Mouse (Mus musculus): Measurements from ENCODE around the gene Oscar. TPM values are rescaled to one million over a fixed set of nuclear protein-coding genes. Genes with fewer than 3 reads are reported as not detected.
"Not testable (repeated sequence)": the region's sequence is repeated elsewhere in the genome, so short reads cannot be mapped to it uniquely, and the experiment has no call there.

The Oscar gene
- polyA plus RNA-seq, 1 experiment: 1.1 TPM

DNA sequence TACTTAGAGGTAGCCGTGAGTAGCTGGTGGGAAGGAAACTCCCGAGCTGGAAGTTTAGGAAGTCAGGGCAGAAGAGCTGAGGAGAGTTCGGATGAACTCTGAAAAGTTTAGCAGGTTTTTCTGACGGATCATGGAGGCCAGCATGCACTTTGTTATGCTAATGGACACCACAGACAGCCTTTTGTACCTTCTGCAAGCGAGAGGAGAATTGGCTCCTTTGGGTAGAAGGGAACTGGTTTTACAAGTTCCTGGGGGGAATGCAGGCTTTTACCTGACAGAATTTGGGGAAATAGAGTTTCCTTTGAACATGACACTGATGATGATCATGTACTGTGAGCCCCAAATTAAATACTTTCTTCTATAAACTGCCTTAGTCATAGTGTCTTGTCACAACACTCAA is 29.7 kb downstream of the Oscar start:
- H3K4me3 ChIP-seq (replicated peaks; ENCODE audit: control insufficient read depth, low read depth, low read length): no peak overlapping the region
- 24% methylated on average over 5 of the region's 5 CpGs for WGBS
- TF ChIP-seq POLR2A (IDR thresholded peaks at IDR 0.05; ENCODE audit: borderline replicate concordance, control insufficient read depth, low read depth, low read length) (no peak), CTCF (IDR thresholded peaks at IDR 0.05; ENCODE audit: control insufficient read depth, insufficient read depth, low read length) (no peak)
- H3K4me1 ChIP-seq (ENCODE audit: control insufficient read depth, insufficient read depth, low read length): no peaks in the 10 kb centered on the region
- no peak overlapping the region for H3K27ac ChIP-seq (ENCODE audit: control insufficient read depth, insufficient read depth, low read depth, low read length, poor library complexity)

DNA sequence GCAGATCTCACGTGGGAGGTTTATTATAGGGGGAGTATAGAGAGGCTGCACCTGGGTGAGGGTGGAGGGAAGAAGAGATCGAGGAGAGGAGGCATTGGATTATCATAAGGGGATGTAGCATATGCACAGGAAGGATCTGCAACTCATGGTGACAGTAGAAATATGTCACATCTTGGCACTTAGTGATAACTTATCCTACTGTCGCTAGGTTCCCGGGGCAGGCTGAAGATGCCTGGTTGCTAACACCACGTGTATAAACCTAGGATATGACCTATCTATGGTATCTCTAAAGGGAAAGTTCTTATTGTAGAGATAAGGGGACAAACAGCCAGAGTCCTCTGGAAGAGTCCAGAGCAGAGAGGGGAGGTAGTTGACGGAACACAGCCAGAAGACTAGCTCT is 30.2 kb downstream of the Oscar start:
- H3K27ac ChIP-seq (ENCODE audit: control insufficient read depth, insufficient read depth, low read depth, low read length, poor library complexity): no peak overlapping the region
- TF ChIP-seq CTCF (IDR thresholded peaks at IDR 0.05; ENCODE audit: control insufficient read depth, insufficient read depth, low read length) (no peak), POLR2A (IDR thresholded peaks at IDR 0.05; ENCODE audit: borderline replicate concordance, control insufficient read depth, low read depth, low read length) (no peak)
- H3K4me3 ChIP-seq (replicated peaks; ENCODE audit: control insufficient read depth, low read depth, low read length): no peak overlapping the region
- WGBS: 19% methylated on average over 6 of the region's 6 CpGs
- H3K4me1 ChIP-seq (ENCODE audit: control insufficient read depth, insufficient read depth, low read length): no peaks in the 10 kb centered on the region

GRCm38 (mm10) chr7:3580029-3580428 is 35.9 kb downstream of the Oscar start:
- no peak overlapping the region for H3K27ac ChIP-seq (ENCODE audit: control insufficient read depth, insufficient read depth, low read depth, low read length, poor library complexity)
- 37% methylated on average over 2 of the region's 2 CpGs for WGBS

GRCm38 (mm10) chr7:3578952-3579546 is 36.9 kb downstream of the Oscar start:
- WGBS: 55% methylated on average over 6 of the region's 6 CpGs
- TF ChIP-seq CTCF (IDR thresholded peaks at IDR 0.05; ENCODE audit: control insufficient read depth, insufficient read depth, low read length) (no peak), POLR2A (IDR thresholded peaks at IDR 0.05; ENCODE audit: borderline replicate concordance, control insufficient read depth, low read depth, low read length) (no peak)
- no peaks in the 10 kb centered on the region for H3K4me1 ChIP-seq (ENCODE audit: control insufficient read depth, insufficient read depth, low read length)
- H3K4me3 ChIP-seq (replicated peaks; ENCODE audit: control insufficient read depth, low read depth, low read length): no peak overlapping the region
- H3K27ac ChIP-seq (ENCODE audit: control insufficient read depth, insufficient read depth, low read depth, low read length, poor library complexity): no peak overlapping the region

More at GRCm38 (mm10) chr7:3580029-3580428, 35.9 kb downstream of the Oscar start:
- no peak for TF ChIP-seq CTCF (IDR thresholded peaks at IDR 0.05; ENCODE audit: control insufficient read depth, insufficient read depth, low read length)
- no peak for TF ChIP-seq POLR2A (IDR thresholded peaks at IDR 0.05; ENCODE audit: borderline replicate concordance, control insufficient read depth, low read depth, low read length)
- H3K4me3 ChIP-seq (replicated peaks; ENCODE audit: control insufficient read depth, low read depth, low read length): no peak overlapping the region
- H3K4me1 ChIP-seq (ENCODE audit: control insufficient read depth, insufficient read depth, low read length): no peaks in the 10 kb centered on the region

DNA sequence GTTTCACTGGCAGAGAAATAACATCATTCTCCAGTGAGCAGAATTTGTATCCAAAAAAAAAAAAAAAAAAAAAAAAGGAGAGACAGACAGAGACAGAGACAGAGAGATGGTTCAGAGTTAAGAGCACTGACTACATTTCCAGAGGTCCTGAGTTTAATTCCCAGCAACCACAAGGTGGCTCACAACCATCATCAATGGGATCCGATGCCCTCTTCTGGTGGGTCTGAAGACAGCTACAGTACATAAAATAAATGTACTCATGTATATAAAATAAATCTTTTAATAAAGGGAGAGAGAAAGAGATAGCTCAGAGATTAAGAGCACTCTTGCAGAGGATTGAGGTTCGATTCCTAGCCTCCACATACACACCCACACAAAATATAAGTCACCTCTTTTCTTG is 37.8 kb downstream of the Oscar start:
- TF ChIP-seq CTCF (IDR thresholded peaks at IDR 0.05; ENCODE audit: control insufficient read depth, insufficient read depth, low read length) (no peak), POLR2A (IDR thresholded peaks at IDR 0.05; ENCODE audit: borderline replicate concordance, control insufficient read depth, low read depth, low read length) (no peak)
- Histone ChIP-seq H3K4me1 (ENCODE audit: control insufficient read depth, insufficient read depth, low read length) (no peaks in the 10 kb centered on the region), H3K4me3 (replicated peaks; ENCODE audit: control insufficient read depth, low read depth, low read length) (no peak overlapping the region), H3K27ac (ENCODE audit: control insufficient read depth, insufficient read depth, low read depth, low read length, poor library complexity) (no peak overlapping the region)
- WGBS: 70% methylated on average over 2 of the region's 2 CpGs

DNA sequence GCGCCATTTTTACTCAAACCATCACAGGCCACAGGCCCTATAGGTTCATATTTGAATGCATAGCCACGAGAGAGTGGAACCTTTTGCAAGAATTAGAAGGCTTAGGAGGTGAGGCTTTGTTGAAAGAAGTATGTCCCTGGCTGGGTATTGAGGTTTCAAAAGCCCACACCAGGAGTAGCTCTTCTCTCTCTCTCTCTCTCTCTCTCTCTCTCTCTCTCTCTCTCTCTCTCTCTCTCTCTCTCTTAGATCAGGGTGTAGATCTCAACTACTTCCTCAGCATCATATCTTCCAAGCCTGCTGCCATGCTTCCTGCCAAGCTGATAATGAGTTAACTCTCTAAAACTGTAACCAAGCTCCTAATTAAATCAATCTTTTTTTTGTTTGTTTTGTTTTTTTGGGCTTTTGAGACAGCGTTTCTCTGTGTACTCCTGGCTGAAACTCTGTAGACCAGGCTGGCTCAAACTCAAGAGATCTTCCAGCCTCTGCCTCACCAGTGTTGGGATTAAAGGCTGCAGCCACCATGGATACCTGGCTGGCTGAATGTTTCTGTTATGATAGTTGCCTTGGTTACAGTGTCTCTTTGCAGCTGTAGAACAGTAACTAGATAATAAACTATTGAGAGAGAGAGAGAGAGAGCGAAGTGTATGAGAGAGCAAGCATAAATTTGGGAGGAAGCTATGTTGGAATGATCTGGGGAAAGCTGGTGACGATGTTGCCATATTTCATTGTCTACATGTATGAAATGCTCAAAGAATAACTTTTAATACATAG is 39.4 kb downstream of the Oscar start:
- WGBS: 65% methylated on average over 5 of the region's 5 CpGs
- no peaks in the 10 kb centered on the region for H3K4me1 ChIP-seq (ENCODE audit: control insufficient read depth, insufficient read depth, low read length)
- no peak overlapping the region for H3K27ac ChIP-seq (ENCODE audit: control insufficient read depth, insufficient read depth, low read depth, low read length, poor library complexity)
- no peak overlapping the region for H3K4me3 ChIP-seq (replicated peaks; ENCODE audit: control insufficient read depth, low read depth, low read length)
- TF ChIP-seq POLR2A (IDR thresholded peaks at IDR 0.05; ENCODE audit: borderline replicate concordance, control insufficient read depth, low read depth, low read length): no peak
- no peak for TF ChIP-seq CTCF (IDR thresholded peaks at IDR 0.05; ENCODE audit: control insufficient read depth, insufficient read depth, low read length)

DNA sequence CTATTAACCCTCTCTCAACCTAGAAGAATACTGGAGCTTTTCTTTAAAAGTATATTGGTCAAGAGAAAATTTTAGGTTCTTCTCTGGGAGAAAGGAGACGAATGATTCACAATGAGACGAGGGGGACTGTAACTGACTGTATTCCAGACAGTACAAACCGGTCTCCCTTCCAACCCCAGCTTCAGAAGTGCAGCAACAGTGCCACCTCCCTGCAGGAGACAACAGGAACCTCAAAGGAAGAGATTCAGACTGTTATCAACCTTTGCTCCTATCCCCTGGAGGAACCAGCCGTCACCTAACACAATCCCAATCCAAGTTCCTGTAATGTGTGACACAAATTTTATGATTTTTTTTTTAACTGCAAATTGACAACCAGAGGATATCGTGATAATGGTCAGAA is 41.7 kb downstream of the Oscar start:
- TF ChIP-seq POLR2A (IDR thresholded peaks at IDR 0.05; ENCODE audit: borderline replicate concordance, control insufficient read depth, low read depth, low read length) (no peak), CTCF (IDR thresholded peaks at IDR 0.05; ENCODE audit: control insufficient read depth, insufficient read depth, low read length) (peak; percentile 38)
- 38% methylated on average over 5 of the region's 5 CpGs for WGBS

DNA sequence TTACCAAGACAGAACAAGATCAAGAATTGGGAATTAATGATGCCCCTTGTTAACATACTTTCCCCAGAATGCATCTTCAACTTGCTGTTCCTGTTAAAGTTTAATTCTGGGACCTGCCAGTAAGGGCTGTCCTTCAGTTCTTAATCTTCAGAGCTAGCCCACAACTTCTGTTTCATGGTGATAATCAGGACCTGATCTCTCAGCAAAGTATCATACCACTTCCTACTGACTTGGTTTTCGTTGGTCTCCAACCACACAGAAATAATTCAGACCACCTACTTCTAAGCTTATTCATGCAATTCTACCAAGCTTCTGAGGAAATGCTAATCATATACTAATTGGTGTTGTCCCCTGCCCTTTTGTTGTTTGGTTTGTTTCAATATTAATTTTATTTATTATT is 44.1 kb downstream of the Oscar start:
- TF ChIP-seq CTCF (IDR thresholded peaks at IDR 0.05; ENCODE audit: control insufficient read depth, insufficient read depth, low read length): no peak
- no peak for TF ChIP-seq POLR2A (IDR thresholded peaks at IDR 0.05; ENCODE audit: borderline replicate concordance, control insufficient read depth, low read depth, low read length)
- Histone ChIP-seq H3K4me1 (ENCODE audit: control insufficient read depth, insufficient read depth, low read length) (no peaks in the 10 kb centered on the region), H3K4me3 (replicated peaks; ENCODE audit: control insufficient read depth, low read depth, low read length) (no peak overlapping the region), H3K27ac (ENCODE audit: control insufficient read depth, insufficient read depth, low read depth, low read length, poor library complexity) (no peak overlapping the region)
- 4% methylated on average over 1 of the region's 1 CpGs for WGBS

More for the DNA sequence above, 41.7 kb downstream of the Oscar start:
- H3K4me1 ChIP-seq (ENCODE audit: control insufficient read depth, insufficient read depth, low read length): no peaks in the 10 kb centered on the region
- H3K27ac ChIP-seq (ENCODE audit: control insufficient read depth, insufficient read depth, low read depth, low read length, poor library complexity): no peak overlapping the region
- no peak overlapping the region for H3K4me3 ChIP-seq (replicated peaks; ENCODE audit: control insufficient read depth, low read depth, low read length)

- WGBS: 70% methylated on average over 3 of the region's 3 CpGs
- not testable (repeated sequence) for H3K27ac ChIP-seq (ENCODE audit: control insufficient read depth, insufficient read depth, low read depth, low read length, poor library complexity); H3K4me3 ChIP-seq (replicated peaks; ENCODE audit: control insufficient read depth, low read depth, low read length); H3K4me1 ChIP-seq (ENCODE audit: control insufficient read depth, insufficient read depth, low read length)
These were observed 45.4 kb downstream of the Oscar start for GRCm38 (mm10) chr7:3570580-3570979.

Data from bone marrow, adult 2 months (tissue).